Mouse (Mus musculus) cerebellum, adult 9-10 months (tissue): ENCODE measurements around the gene Rnf220.
A peak's percentile ranks its signal among the peaks of the same experiment; 100 is the strongest.

Experiments
- DNase-seq: peaks from one replicate; pipeline ENCODE4 v3.0.0; 2022

Gene Rnf220

DNA sequence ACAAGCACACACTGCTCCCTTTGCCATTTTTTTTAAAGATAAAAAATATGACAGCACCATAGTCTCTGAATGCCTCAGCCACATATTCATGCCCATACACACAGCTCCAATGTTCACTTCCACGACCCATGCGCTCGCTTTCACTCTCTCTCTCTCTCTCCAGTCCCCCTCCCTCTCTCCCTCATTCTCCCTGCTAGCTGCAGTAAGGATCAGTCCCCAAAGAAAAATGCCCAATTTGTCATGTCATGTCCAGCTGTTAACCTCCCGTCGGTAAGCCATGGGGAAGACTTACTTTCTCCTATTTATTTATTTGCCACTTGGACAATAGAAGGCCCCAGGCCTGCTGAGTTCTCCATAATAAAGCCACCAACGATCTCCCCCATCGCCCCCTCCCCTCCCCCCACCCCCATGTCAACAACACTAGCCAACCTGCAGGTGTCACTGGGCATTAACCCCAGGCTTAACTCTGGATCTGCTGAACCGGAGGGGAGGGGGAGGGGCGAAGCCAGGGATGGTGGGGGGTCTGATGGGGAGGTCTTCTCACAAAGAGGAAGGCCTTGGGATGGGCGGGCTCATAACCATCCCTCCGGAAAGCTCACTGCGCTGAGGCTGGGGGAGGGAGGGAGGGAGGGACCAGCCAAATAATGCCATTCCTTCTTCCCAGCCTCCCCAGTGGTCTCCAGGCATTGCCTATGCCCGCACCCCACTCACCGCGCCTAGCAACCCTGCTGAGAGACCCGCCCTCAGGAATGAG lies 123.4 kb downstream of the Rnf220 start:
- DNase-seq: no peak

GRCm38 (mm10) chr4:117371896-117372295 lies 125.0 kb downstream of the Rnf220 start:
- no peak for DNase-seq

GRCm38 (mm10) chr4:117370354-117370753 lies 126.5 kb downstream of the Rnf220 start:
- no peak for DNase-seq

- no peak for DNase-seq
Measured at GRCm38 (mm10) chr4:117369571-117369970, 127.3 kb downstream of the Rnf220 start.

DNA sequence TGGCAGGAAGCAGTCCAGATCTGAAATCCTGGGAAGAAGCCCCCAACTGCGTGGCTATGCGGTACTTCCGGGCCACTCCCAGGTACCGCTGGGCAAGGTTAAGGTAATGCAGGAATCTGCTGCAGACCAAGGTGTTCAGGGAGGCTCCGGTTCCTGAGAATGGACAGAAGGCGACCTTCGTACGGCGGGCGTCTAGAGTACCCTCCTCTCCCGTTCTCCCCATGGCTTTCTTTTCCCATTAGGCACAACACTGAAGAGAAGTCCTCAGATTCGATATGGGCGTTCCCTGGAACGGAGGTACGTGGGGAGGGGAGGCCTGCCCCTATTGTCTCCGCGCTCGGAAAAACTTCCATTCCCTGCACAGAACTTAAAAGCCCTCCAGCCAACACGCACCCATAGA lies 129.5 kb downstream of the Rnf220 start:
- DNase-seq: no peak

GRCm38 (mm10) chr4:117362085-117362484 lies 134.8 kb downstream of the Rnf220 start:
- no peak for DNase-seq

DNA sequence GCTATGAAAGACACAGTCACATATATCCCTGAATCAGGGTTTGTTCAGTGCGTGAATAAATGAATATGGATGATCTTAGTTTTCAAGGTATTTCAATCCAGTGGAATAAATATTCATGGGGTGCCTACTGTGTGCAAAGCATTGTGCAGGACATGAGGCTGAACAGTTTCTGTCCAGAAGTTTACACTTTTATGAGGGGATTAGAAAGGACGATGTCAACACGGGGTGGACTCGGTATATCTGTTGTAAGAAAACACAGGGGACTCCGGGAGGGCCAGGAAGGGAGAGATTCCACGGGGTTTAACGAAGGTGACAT lies 135.3 kb downstream of the Rnf220 start:
- DNase-seq: no peak

DNA sequence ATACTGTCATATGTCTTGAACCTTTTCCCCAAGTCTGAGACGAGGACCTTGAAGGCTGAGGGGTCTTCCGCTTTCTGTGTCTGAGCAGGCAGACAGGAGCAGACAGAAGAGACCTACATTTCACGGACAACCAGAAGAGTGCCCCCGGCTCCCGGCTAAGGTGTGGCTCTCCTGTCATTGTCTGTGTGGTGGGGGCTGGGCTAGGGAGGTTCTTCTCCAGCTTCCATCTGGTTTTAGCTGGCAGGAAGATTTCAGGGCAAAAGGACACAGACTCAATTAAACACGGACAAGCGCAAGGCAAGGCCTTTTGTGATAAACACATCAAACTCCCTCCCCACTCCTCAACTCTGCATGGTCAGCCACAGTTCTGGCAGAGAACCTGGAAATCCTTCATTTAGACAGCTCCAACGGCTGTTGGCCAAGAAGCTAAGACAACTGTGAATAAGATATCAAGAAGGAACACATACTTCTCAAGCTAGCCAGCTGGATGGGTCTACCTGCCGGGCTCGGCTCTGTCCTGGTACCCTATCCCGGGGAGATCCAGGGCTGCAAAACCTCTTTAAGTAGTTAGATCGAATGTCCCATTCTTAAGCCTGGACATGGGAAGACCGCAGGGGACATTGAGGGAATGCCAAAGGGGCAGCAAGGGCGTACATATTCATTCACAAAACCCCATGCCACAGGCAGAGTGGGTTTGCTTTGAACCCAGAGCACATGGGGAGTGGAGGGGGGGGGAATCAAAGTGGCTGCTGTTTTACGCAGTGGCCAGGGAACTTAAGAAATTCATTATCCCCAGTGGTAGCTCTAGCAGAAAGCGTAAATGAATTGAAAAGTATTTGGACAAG lies 135.9 kb downstream of the Rnf220 start:
- no peak for DNase-seq

DNA sequence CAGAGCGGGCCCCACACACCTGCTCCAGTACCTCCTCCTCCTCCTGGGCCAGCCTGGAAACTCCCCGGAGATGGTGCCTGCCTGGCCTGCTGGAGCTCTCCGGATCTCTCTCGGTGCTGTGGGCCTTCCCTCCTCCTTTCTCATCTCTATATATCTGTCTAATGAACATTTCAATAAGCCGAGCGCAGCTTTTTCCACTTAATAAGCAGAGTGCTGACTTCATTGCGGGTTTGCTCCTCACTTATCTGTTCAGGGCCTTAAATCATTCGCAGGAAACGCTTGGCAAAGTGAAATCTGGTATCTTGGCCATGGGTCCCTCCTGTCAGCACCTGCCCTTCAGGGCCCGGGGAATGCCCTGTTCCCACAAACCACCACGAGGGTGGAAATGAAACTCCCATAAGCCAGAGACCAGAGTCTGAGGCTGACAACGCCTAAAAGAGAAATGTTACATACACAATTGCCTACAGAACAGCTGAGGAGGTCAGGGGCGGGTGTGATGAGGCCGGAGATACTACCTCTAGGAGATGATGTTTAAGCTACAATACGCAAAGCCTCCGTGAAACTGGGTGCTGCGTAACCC lies 137.0 kb downstream of the Rnf220 start:
- DNase-seq: no peak

GRCm38 (mm10) chr4:117357917-117358316 lies 138.9 kb downstream of the Rnf220 start:
- DNase-seq: no peak

- no peak for DNase-seq
Measured at GRCm38 (mm10) chr4:117357104-117357503, 139.7 kb downstream of the Rnf220 start.

DNA sequence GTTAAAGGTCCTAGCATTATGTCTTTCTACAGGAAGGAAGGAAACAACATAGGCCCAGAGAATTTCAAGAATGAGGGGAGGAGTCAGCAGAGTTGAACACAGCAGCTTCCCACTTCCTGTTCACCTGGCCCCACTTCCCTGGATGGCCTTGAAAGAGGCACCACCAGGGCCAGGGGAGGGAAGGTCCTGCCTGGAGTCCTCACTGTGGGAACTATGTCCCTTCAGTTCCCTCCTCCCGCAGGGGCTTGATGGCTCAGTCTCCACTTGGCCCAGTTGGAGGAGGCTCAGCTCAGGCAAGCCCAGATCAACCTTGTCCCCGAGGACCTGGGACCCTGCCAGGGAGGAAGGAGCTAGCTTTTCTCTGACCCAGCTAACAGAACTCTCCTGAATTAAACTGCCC lies 140.6 kb downstream of the Rnf220 start:
- DNase-seq: no peak

- no peak for DNase-seq
Measured at GRCm38 (mm10) chr4:117354651-117355050, 142.2 kb downstream of the Rnf220 start.

DNA sequence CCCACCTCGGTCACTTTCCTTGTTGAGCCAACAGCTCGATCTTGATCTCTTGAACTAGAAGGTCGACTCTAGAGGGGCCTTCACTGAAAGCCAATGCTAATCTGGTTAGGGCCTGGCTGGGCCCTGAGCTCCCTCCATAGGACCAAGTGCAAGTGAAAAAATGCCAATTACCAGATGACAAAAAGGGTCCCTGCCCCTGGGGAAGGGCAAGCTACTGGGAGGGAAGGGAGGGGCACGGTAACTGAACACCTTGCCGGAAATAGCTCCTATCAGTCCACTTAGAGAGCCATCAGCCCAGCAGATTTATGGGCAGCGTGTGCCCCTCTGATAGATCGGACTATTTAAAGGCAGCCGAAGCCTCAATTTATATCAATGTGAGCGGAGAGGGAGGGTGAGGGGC lies 143.9 kb downstream of the Rnf220 start:
- no peak for DNase-seq

GRCm38 (mm10) chr4:117352071-117352470 lies 144.8 kb downstream of the Rnf220 start:
- no peak for DNase-seq

DNA sequence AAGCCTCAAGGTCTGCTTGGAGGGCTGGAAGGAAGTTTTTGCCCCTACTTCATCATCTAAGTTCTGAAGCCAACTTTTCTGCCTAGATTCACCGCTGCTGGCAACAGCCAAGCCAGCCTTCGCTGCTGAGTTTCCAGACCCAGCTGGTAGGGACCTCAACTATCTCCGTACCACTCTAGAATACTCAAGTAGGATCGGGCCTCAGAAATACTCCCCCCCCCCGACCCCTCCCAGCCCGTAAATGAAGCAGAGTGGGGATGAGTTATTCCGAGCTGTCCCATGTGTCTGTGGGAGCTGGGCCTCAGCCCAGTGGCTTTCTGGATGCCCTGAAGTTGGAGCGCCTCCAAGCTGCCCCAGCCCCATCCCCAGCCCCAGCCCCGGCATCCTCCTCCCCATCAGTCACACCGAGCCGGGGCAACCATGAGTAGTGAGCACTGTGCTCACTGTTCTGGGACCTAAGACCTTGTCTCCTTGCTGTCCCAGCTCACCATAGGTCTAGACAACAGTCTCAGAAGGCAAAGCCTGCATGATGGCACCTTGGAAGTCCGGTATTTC lies 146.6 kb downstream of the Rnf220 start:
- no peak for DNase-seq

GRCm38 (mm10) chr4:117349327-117349726 lies 147.5 kb downstream of the Rnf220 start:
- no peak for DNase-seq

DNA sequence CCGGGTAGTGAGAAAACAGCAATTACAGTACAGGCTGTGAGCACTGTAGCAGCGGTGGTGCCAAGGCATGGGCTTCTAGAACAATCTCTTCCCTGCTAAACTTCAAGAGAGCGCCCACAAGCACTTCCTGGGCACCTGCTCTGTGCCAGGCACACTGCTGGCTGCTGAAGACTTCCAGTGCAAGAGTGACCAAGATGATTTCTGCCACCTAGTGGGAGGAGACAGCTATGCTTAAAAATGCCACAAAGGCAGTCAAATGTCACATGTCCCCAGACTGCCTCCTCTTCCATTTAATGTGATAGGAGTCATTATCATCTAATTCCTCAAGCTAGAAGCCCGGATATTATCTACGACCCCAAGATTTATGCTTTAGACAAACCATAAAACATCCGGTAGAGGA lies 150.8 kb downstream of the Rnf220 start:
- peak; percentile 13 for DNase-seq

DNA sequence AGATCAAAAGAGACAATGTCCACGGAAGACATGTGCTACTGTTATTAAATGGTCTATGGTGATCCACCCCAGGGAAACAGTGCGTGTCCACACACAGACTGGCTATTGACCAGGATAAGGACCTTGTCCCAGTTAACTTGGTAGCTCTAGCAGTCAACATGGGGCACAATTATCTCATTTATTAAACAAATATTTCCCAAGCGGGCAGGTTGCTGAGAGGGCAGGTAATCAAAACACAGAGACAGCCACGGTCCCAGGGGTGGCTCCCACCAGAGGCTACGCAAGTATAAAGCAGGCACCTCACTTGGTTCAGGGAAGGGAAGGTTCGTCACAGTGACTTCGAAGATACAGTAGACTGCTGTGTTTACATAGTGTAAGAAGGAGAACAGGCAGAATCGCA lies 153.5 kb downstream of the Rnf220 start:
- DNase-seq: no peak

GRCm38 (mm10) chr4:117342751-117343150 lies 154.1 kb downstream of the Rnf220 start:
- peak; percentile 9 for DNase-seq

GRCm38 (mm10) chr4:117341282-117341681 lies 155.6 kb downstream of the Rnf220 start:
- DNase-seq: no peak

DNA sequence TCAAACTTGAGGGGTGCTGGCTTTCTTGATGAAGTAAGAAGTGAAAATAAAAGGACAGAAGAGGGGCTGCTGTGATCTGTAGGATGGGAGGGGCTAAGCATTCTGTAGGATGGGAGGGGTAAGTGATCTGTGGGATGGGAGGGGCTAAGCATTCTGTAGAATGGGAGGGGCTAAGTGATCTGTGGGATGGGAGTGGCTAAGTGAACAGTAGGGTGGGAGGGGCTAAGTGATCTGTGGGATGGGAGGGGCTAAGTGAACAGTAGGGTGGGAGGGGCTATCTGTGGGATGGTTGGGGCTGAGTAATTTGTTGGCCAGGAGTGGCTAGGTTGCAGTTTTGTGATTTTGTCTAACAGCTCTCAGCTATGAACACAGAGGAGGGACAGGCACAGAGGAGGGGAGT lies 157.1 kb downstream of the Rnf220 start:
- DNase-seq: no peak

- DNase-seq: no peak
Measured at GRCm38 (mm10) chr4:117330836-117331475, 165.9 kb downstream of the Rnf220 start.
